Mouse (Mus musculus) midbrain, embryonic 12.5 days (tissue): ENCODE results near the gene Ypel2. TPM values are rescaled to one million over a fixed set of nuclear protein-coding genes. Genes with fewer than 3 reads are reported as not detected.

Source experiments
- ATAC-seq: fragments of 200-750 bp; cut with Nextera tagmentation; 2 replicates; pipeline ENCODE4 v1.8.0; 2017; ENCODE audit warnings: low read depth, moderate TSS enrichment, moderate library complexity; ENCODE audit not compliant: low FRiP score
- H3K27ac ChIP-seq: fragments of 300-500 bp; sonication (generic); replicated peaks from 2 replicates; pipeline ENCODE4 v1.5.1; 2016; ENCODE audit warnings: mild to moderate bottlenecking
- H3K27me3 ChIP-seq: fragments of 300-500 bp; sonication (generic); 2 replicates; pipeline ENCODE4 v1.6.1; 2016; ENCODE audit warnings: mild to moderate bottlenecking
- H3K36me3 ChIP-seq: fragments of 300-500 bp; sonication (generic); 2 replicates; pipeline ENCODE4 v1.6.1; 2016
- H3K4me1 ChIP-seq: fragments of 300-500 bp; sonication (generic); 2 replicates; pipeline ENCODE4 v1.6.1; 2016
- H3K4me2 ChIP-seq: fragments of 300-500 bp; sonication (generic); replicated peaks from 2 replicates; pipeline ENCODE4 v1.6.1; 2016; ENCODE audit warnings: mild to moderate bottlenecking, moderate library complexity
- H3K4me3 ChIP-seq: fragments of 300-500 bp; sonication (generic); 2 replicates; pipeline ENCODE4 v1.5.1; 2016; ENCODE audit warnings: mild to moderate bottlenecking
- H3K9ac ChIP-seq: fragments of 300-500 bp; sonication (generic); replicated peaks from 2 replicates; pipeline ENCODE4 v1.6.1; 2016; ENCODE audit warnings: mild to moderate bottlenecking, moderate library complexity
- H3K9me3 ChIP-seq: fragments of 300-500 bp; sonication (generic); 2 replicates; pipeline ENCODE4 v1.6.1; 2016; ENCODE audit warnings: mild to moderate bottlenecking
- WGBS: fragments of 180-500 bp; shearing (Covaris S2); methylation state at CpG from one replicate; pipeline ENCODE4 v1.1.7; 2016; 5-methylcytosine and 5-hydroxymethylcytosine counted together
- polyA plus RNA-seq: library from polyadenylated mRNA; unstranded; fragments of >200 nt; fragmentation: Nextera tagmentation; extraction: Ambion mirVana; gene quantifications from 2 replicates; pipeline ENCODE4 v1.2.1, GENCODE M21; 2016

The Ypel2 gene
- polyA plus RNA-seq, 1 experiment from 2014 or later, result 10.3 TPM

- H3K4me3 ChIP-seq, result no peak overlapping the region
- H3K4me2 ChIP-seq, result no peak overlapping the region
- WGBS, result 85% methylated on average over 2 of the region's 2 CpGs
- H3K4me1 ChIP-seq, result peaks cover 29% of the 10 kb centered on the region; the same call in 1 of the 2 replicates
- H3K9ac ChIP-seq, result no peak overlapping the region
- H3K36me3 ChIP-seq, result no peaks in the 10 kb centered on the region
- no peaks in the 10 kb centered on the region for H3K27me3 ChIP-seq
- H3K9me3 ChIP-seq, result no peaks in the 10 kb centered on the region
- no peak overlapping the region for H3K27ac ChIP-seq
- ATAC-seq, result no peak
These were observed 37.1 kb downstream of the Ypel2 start for GRCm38 (mm10) chr11:86956363-86956762.

DNA sequence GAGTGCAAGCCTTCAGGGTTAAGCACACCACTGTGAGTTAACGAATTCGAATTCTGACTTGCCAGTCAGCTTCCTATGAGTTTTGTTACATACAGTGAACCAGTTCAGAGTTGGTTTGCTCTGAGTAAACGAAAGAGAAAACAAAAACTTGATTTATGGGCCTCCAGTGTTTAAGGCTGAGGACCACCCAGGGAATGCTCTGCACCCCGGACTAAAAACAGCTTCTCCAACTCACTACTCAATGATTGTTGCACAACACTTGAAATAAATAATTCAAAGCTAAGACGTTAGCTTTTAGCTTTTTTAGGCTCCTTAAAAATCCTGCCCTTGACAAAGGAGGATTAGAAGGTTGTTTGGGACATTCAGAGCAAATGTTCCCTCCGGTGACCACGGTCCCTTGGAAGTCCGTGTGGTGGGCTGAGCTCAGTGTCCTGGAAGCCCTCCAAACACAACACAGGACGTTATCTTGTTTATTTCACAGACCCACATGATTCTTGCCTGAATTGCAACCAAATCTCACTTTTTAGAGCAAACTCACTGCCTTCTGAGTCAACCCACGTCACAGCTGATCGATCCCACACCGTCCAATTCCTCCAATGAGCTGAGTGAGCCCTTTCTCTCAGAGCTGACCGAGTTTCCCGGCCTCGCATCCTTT is 38.8 kb downstream of the Ypel2 start:
- H3K27me3 ChIP-seq, result no peaks in the 10 kb centered on the region
- no peak for ATAC-seq
- H3K36me3 ChIP-seq, result no peaks in the 10 kb centered on the region
- H3K4me3 ChIP-seq, result no peak overlapping the region
- H3K4me1 ChIP-seq, result peaks cover 25% of the 10 kb centered on the region; the same call in 1 of the 2 replicates
- H3K27ac ChIP-seq, result no peak overlapping the region
- H3K9me3 ChIP-seq, result no peaks in the 10 kb centered on the region
- H3K9ac ChIP-seq, result no peak overlapping the region
- no peak overlapping the region for H3K4me2 ChIP-seq
- WGBS, result 79% methylated on average over 15 of the region's 15 CpGs

GRCm38 (mm10) chr11:86953096-86953495 is 40.4 kb downstream of the Ypel2 start:
- Histone ChIP-seq H3K9ac (no peak overlapping the region), H3K4me1 (peaks cover 14% of the 10 kb centered on the region; the same call in 1 of the 2 replicates), H3K4me2 (no peak overlapping the region), H3K27ac (no peak overlapping the region), H3K36me3 (no peaks in the 10 kb centered on the region), H3K27me3 (no peaks in the 10 kb centered on the region), H3K9me3 (no peaks in the 10 kb centered on the region), H3K4me3 (no peak overlapping the region)
- 76% methylated on average over 8 of the region's 8 CpGs for WGBS
- ATAC-seq, result no peak

DNA sequence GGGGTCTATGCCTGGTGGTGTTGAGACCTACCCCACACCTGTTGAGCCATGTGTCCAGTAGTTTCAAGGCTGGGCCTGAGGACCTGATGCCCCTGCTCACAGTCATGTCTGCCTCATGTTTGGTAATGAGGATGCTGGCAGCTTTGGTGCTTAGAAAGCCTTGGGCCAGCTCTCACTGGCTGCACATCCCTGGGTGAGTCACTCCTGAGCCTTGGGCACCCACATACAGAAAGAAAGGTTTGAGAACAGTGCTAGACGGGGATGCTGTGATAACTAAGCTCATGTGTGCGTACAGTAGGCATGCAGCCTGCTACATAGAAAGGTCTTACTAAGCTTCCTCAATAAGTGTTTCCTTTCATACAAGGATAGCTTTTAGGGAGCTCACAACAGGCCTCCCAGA is 40.8 kb downstream of the Ypel2 start:
- no peak overlapping the region for H3K27ac ChIP-seq
- H3K36me3 ChIP-seq, result no peaks in the 10 kb centered on the region
- no peaks in the 10 kb centered on the region for H3K27me3 ChIP-seq
- 94% methylated on average over 2 of the region's 2 CpGs for WGBS
- ATAC-seq, result no peak
- peaks cover 10% of the 10 kb centered on the region; the same call in 1 of the 2 replicates for H3K4me1 ChIP-seq
- no peak overlapping the region for H3K4me2 ChIP-seq
- H3K9ac ChIP-seq, result no peak overlapping the region
- no peak overlapping the region for H3K4me3 ChIP-seq
- no peaks in the 10 kb centered on the region for H3K9me3 ChIP-seq

GRCm38 (mm10) chr11:86951672-86952071 is 41.8 kb downstream of the Ypel2 start:
- Histone ChIP-seq H3K4me1 (peaks cover 11% of the 10 kb centered on the region), H3K9ac (no peak overlapping the region), H3K36me3 (no peaks in the 10 kb centered on the region), H3K27me3 (no peaks in the 10 kb centered on the region), H3K4me3 (no peak overlapping the region), H3K27ac (no peak overlapping the region), H3K9me3 (no peaks in the 10 kb centered on the region), H3K4me2 (no peak overlapping the region)
- no peak for ATAC-seq
- 60% methylated on average over 8 of the region's 8 CpGs for WGBS

GRCm38 (mm10) chr11:86950491-86950890 is 43.0 kb downstream of the Ypel2 start:
- H3K27ac ChIP-seq, result 0 out of 2 replicates have a peak overlapping the region, but pooled peaks have one; percentile 25
- no peak for ATAC-seq
- WGBS, result 83% methylated on average over 3 of the region's 3 CpGs

DNA sequence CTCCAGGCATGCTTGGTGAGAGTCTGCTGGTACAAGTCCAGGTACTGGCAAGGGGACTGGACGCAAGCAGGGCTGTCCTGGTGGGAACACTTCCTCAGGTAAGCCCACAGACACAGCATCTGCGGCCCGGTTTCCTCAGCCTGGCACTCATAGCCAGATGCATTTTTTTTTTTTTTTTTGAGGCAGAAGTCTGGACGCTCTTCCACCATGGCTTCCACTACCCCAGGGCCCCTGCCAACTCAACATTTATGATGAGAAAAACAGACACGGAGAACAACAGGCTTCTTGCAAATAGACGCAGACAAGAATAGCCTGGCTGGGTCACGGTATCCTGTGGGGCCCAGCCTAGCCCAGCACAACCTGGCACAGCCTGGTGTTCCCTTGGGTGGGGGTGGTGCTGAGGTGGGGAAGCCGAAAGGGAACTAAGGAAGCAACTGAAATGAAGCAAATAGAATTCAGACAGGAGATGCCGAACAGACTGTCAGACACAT is 43.5 kb downstream of the Ypel2 start:
- no peaks in the 10 kb centered on the region for H3K27me3 ChIP-seq
- ATAC-seq, result no peak
- H3K4me3 ChIP-seq, result no peak overlapping the region
- no peaks in the 10 kb centered on the region for H3K36me3 ChIP-seq
- H3K9me3 ChIP-seq, result no peaks in the 10 kb centered on the region
- 89% methylated on average over 9 of the region's 9 CpGs for WGBS
- H3K4me1 ChIP-seq, result peaks cover 17% of the 10 kb centered on the region
- no peak overlapping the region for H3K9ac ChIP-seq
- H3K4me2 ChIP-seq, result no peak overlapping the region
- no peak overlapping the region for H3K27ac ChIP-seq

More at GRCm38 (mm10) chr11:86950491-86950890, 43.0 kb downstream of the Ypel2 start:
- H3K9ac ChIP-seq, result no peak overlapping the region
- no peaks in the 10 kb centered on the region for H3K27me3 ChIP-seq
- H3K36me3 ChIP-seq, result no peaks in the 10 kb centered on the region
- peaks cover 17% of the 10 kb centered on the region for H3K4me1 ChIP-seq
- no peak overlapping the region for H3K4me3 ChIP-seq
- H3K9me3 ChIP-seq, result no peaks in the 10 kb centered on the region
- H3K4me2 ChIP-seq, result no peak overlapping the region

DNA sequence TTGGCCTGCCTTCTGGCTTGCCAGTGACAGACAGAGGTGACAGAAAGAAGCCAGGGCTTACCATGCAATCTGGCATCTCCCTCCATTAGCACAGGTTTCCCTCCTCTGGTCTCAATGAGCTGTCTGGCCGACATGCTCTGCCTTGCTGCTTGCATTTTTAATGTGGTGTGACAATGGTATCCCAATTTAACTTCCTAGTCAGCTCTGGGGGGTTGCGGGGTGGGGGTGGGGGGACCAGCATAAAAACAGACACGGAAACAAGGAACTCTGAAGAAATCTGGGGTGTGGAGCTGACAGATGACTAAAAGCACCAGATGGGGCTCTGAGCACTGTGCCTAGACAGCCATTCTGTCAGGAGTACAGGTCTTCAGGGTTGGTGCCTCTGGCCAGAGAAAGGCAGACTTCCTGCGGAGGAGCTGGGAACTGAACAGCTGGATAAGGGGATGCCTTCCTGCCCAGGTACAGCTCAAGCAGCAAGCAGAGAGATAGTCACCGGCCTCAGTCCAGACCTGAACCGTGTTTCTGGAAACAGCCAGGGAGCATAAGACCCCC is 46.8 kb downstream of the Ypel2 start:
- Histone ChIP-seq H3K27ac (peak overlapping the region; percentile 75), H3K4me2 (no peak overlapping the region), H3K27me3 (no peaks in the 10 kb centered on the region), H3K9ac (no peak overlapping the region), H3K36me3 (peaks cover 17% of the 10 kb centered on the region), H3K4me3 (no peak overlapping the region), H3K9me3 (no peaks in the 10 kb centered on the region), H3K4me1 (peaks cover 17% of the 10 kb centered on the region)
- WGBS, result 44% methylated on average over 6 of the region's 6 CpGs
- peak; percentile 9; the same call in 1 of the 2 replicates for ATAC-seq

DNA sequence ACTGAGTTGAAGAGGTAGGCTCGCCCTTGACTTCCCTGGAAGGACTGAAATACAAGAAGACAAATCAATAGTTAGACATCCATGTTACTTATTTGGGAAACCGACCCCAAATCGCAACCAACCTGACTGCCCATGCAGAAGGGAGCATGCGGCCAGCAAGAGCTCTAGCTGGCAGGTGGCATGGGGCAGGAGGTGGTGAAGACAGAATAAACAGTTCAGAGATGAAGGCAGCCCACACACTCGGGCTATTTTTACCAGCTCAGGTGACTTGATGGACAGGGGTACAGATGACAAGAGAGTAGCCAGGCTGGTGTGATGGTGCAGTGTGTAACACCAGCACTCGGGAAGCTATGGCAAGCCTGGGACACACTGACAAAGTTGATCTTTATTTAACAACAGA is 47.6 kb downstream of the Ypel2 start:
- ATAC-seq, result no peak
- WGBS, result 87% methylated on average over 6 of the region's 6 CpGs
- H3K4me3 ChIP-seq, result no peak overlapping the region
- no peak overlapping the region for H3K9ac ChIP-seq
- no peaks in the 10 kb centered on the region for H3K27me3 ChIP-seq
- no peaks in the 10 kb centered on the region for H3K9me3 ChIP-seq
- H3K4me1 ChIP-seq, result peaks cover 17% of the 10 kb centered on the region
- H3K36me3 ChIP-seq, result peaks cover 17% of the 10 kb centered on the region
- peak overlapping the region; percentile 75; the same call in 1 of the 2 replicates for H3K27ac ChIP-seq
- H3K4me2 ChIP-seq, result no peak overlapping the region

- Histone ChIP-seq H3K4me1 (peaks cover 17% of the 10 kb centered on the region), H3K9ac (no peak overlapping the region), H3K4me3 (no peak overlapping the region), H3K4me2 (no peak overlapping the region), H3K27ac (no peak overlapping the region), H3K27me3 (no peaks in the 10 kb centered on the region), H3K36me3 (peaks cover 26% of the 10 kb centered on the region), H3K9me3 (no peaks in the 10 kb centered on the region)
- 83% methylated on average over 8 of the region's 8 CpGs for WGBS
- ATAC-seq, result no peak
These were observed 48.4 kb downstream of the Ypel2 start for GRCm38 (mm10) chr11:86945058-86945457.

DNA sequence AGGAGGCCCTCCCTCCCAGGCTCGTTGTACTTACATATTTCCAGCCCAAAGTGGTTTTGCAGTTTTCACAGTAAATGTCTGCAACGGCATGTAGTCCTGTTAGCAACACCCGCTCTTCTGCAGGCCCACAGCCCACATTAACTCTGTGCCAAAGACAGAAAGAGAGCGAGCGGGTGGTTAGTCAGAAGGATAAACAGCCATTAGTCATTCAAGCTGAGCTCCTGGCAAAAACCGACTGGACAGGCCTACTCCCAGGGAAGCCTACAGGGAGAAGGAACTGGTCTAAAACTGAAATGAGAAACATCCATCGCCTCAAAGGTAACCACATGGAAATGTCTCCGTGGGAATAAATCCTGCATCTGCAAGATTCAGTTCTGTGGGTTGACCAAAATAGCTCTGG is 49.0 kb downstream of the Ypel2 start:
- no peak overlapping the region for H3K4me2 ChIP-seq
- peaks cover 17% of the 10 kb centered on the region for H3K4me1 ChIP-seq
- no peak overlapping the region for H3K4me3 ChIP-seq
- H3K27me3 ChIP-seq, result no peaks in the 10 kb centered on the region
- H3K9ac ChIP-seq, result no peak overlapping the region
- WGBS, result 84% methylated on average over 8 of the region's 8 CpGs
- H3K36me3 ChIP-seq, result peaks cover 28% of the 10 kb centered on the region
- H3K9me3 ChIP-seq, result no peaks in the 10 kb centered on the region
- H3K27ac ChIP-seq, result no peak overlapping the region
- no peak for ATAC-seq

- no peak overlapping the region for H3K4me3 ChIP-seq
- no peak overlapping the region for H3K4me2 ChIP-seq
- no peaks in the 10 kb centered on the region for H3K27me3 ChIP-seq
- peaks cover 28% of the 10 kb centered on the region for H3K36me3 ChIP-seq
- no peak overlapping the region for H3K27ac ChIP-seq
- H3K4me1 ChIP-seq, result peaks cover 11% of the 10 kb centered on the region
- 84% methylated on average over 8 of the region's 8 CpGs for WGBS
- no peak for ATAC-seq
- no peaks in the 10 kb centered on the region for H3K9me3 ChIP-seq
- H3K9ac ChIP-seq, result no peak overlapping the region
These were observed 51.6 kb downstream of the Ypel2 start for GRCm38 (mm10) chr11:86941904-86942303.
